Mouse (Mus musculus) lung, postnatal 0 days (tissue): ENCODE results near the gene Hectd3.

Experiments used
- CTCF ChIP-seq: IDR thresholded peaks from 2 replicates; pipeline ENCODE4 v1.5.1; 2016; ENCODE audit warnings: antibody characterized with exemption, mild to moderate bottlenecking
- EP300 ChIP-seq: IDR thresholded peaks from 2 replicates; pipeline ENCODE4 v1.6.1; 2016; ENCODE audit warnings: antibody characterized with exemption, mild to moderate bottlenecking, control low read depth

DNA sequence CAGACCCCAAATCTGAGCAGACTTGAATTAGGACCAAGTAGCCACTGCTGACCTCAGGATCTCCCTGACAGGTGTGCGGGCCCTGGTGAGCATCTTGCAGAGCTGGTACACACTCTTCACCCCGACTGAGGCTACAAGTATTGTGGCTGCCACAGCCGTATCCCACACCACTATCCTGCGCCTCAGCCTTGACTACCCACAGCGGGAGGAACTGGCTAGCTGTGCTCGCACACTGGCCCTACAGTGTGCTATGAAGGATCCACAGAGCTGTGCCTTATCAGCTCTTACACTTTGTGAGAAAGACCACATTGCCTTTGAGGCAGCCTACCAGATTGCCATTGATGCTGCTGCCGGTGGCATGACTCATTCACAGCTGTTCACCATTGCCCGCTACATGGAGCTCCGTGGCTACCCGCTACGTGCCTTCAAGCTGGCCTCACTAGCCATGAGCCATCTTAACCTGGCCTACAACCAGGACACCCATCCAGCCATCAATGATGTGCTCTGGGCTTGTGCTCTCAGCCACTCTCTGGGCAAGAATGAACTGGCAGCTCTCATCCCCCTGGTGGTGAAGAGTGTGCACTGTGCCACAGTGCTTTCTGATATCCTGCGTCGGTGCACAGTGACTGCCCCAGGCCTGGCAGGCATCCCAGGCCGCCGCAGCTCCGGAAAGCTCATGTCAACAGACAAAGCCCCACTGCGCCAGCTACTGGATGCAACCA, 8.6 kb upstream of the Hectd3 start:
- TF ChIP-seq EP300, result no peak
- peak; percentile 93 for TF ChIP-seq CTCF
